Mouse (Mus musculus) liver, embryonic 14 days (tissue): ENCODE data around the gene Heph. TPM values are rescaled to one million over a fixed set of nuclear protein-coding genes. Genes with fewer than 3 reads are reported as not detected.

Source experiments
- polyA plus RNA-seq: library from polyadenylated mRNA; depleted of rRNA; stranded (reverse); fragments of >200 nt; gene quantifications from 2 replicates; pipeline ENCODE4 v1.2.3, GENCODE M21; 2012; rRNA removed

Gene Heph
- 0.64 and 0.66 TPM in 2 replicates for polyA plus RNA-seq

DNA sequence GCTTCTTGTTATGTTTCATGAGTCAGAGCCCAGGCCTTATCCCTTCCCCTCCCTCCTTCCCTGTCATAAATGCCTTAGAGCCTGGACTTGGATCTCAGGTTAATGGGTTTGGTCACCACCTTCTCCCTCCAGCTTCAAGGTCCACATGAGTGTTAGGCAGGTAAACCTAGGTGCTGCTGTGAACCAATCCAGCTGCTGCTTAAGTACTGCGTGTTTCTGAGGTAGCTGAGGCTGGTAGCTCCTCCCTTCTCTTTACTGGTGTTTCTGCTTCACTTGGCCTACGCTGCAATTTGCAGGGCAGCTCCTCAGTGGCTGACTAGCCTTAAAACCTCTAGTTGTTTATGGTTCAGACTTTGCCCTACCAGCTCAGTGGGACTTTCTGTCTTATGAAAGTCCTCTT lies at the start of gene Heph:
TSS of gene Heph (plus strand) at position 211 of the 400 bp plus-strand sequence.

DNA sequence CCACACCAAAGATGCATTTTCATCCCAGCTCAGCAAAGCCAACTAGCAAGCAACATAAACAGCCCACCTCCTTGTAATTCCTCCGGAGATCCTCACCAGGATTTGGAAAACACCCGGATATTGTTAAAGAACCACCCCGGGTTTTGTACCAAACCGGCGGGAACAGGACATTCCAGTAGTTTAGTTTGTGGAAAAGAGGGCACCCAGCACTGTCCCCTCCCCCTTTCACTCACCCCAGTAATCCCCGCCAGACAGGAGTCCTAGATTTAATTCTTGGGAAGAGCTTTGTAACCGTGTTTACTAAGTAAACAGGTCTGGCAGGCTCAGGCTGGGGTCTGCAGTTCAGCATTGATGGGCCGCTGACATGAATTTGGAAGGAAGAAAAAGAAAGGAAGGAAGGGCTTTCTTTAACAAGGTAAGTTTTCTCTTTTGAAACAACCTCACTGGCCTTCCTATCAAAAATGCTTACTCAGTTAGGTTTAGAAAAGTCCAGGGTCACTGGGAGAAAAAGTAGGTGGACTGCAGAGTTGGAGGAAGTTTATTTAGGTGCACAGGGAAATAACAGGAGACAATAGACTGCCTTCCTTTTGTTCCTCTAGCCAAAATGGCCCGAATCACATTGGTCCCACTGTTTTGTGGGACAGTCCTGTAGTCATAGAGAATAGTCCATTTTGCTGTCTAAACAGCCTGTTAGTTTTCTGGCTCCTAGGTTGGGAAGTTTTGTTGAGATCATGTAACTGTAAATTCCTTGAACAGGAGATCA lies 1.2 kb downstream of the Heph start, which contains the start of gene Hsf3:
TSS of gene Hsf3 (minus strand) at position 94 of the 763 bp plus-strand sequence.

Other genes with a start within 250 kb of the Heph start
- gene Vsig4, start 161.9 kb upstream of the Heph start, polyA plus RNA-seq: 0.16 and 0.21 TPM in 2 replicates
- gene Hsf3, start 935 bp downstream of the Heph start, polyA plus RNA-seq: 0.01 TPM in 1 of 2 replicates, not detected in the other